Mouse (Mus musculus) forebrain, embryonic 14.5 days (tissue): Measurements from ENCODE around the gene Siae. TPM values are rescaled to one million over a fixed set of nuclear protein-coding genes. Genes with fewer than 3 reads are reported as not detected.

Experiments used
- ATAC-seq: fragments of 200-750 bp; cut with Nextera tagmentation; 2 replicates; pipeline ENCODE4 v1.8.0; 2017; ENCODE audit warnings: mild to moderate bottlenecking, moderate library complexity
- DNase-seq: peaks from one replicate; pipeline ENCODE4 v3.0.0-alpha.2; 2015; ENCODE audit warnings: low spot score
- H3K27ac ChIP-seq: fragments of 300-500 bp; sonication (generic); 2 replicates; pipeline ENCODE4 v1.5.1; 2014; ENCODE audit warnings: low read depth, mild to moderate bottlenecking, control low read depth, low read length, moderate library complexity
- H3K27me3 ChIP-seq: fragments of 300-500 bp; sonication (generic); replicated peaks from 2 replicates; pipeline ENCODE4 v1.6.1; 2014; ENCODE audit warnings: low read length, control low read depth, mixed read lengths; ENCODE audit not compliant: control insufficient read depth, insufficient read depth
- H3K36me3 ChIP-seq: fragments of 300-500 bp; sonication (generic); 2 replicates; pipeline ENCODE4 v1.6.1; 2014; ENCODE audit warnings: low read length, control low read depth; ENCODE audit not compliant: control insufficient read depth, insufficient read depth
- H3K4me1 ChIP-seq: fragments of 300-500 bp; sonication (generic); 2 replicates; pipeline ENCODE4 v1.6.1; 2014; ENCODE audit warnings: antibody characterized with exemption, low read length, control low read depth; ENCODE audit not compliant: control insufficient read depth, insufficient read depth
- H3K4me2 ChIP-seq: fragments of 300-500 bp; sonication (generic); 2 replicates; pipeline ENCODE4 v1.6.1; 2014; ENCODE audit warnings: mild to moderate bottlenecking, control low read depth, low read length
- H3K4me3 ChIP-seq: fragments of 300-500 bp; sonication (generic); 2 replicates; pipeline ENCODE4 v1.5.1; 2014; ENCODE audit warnings: low read depth, low read length, control low read depth
- H3K9ac ChIP-seq: fragments of 300-500 bp; sonication (generic); 2 replicates; pipeline ENCODE4 v1.6.1; 2014; ENCODE audit warnings: mild to moderate bottlenecking, low read length, control low read depth, moderate library complexity
- H3K9me3 ChIP-seq: fragments of 300-500 bp; sonication (generic); replicated peaks from 2 replicates; pipeline ENCODE4 v1.6.1; 2016; ENCODE audit warnings: low read length, control low read depth, mixed read lengths; ENCODE audit not compliant: control insufficient read depth
- WGBS: fragments of 180-500 bp; shearing (Covaris S2); extraction: QIAGEN DNeasy Blood & Tissue Kit; methylation state at CpG from one replicate; pipeline ENCODE4 v1.1.7; 2014; 5-methylcytosine and 5-hydroxymethylcytosine counted together
- polyA plus RNA-seq: library from polyadenylated mRNA; unstranded; fragments of >200 nt; fragmentation: Nextera tagmentation; extraction: Ambion mirVana; gene quantifications from 2 replicates; pipeline ENCODE4 v1.2.1, GENCODE M21; 2014

Siae gene
- polyA plus RNA-seq, 1 experiment from 2014 or later, result 8.5 TPM

GRCm38 (mm10) chr9:37563805-37564204 is 8.3 kb downstream of the Siae start:
- DNase-seq, result no peak

GRCm38 (mm10) chr9:37567019-37567418 is 11.5 kb downstream of the Siae start:
- H3K9ac ChIP-seq, result no peak overlapping the region
- 93% methylated on average over 2 of the region's 2 CpGs for WGBS

More at GRCm38 (mm10) chr9:37563805-37564204, 8.3 kb downstream of the Siae start:
- H3K27me3 ChIP-seq, result no peaks in the 10 kb centered on the region
- peaks cover 7% of the 10 kb centered on the region; the same call in 1 of the 2 replicates for H3K4me1 ChIP-seq
- ATAC-seq, result no peak
- no peak overlapping the region for H3K27ac ChIP-seq
- no peak overlapping the region for H3K4me2 ChIP-seq
- H3K4me3 ChIP-seq, result no peak overlapping the region
- WGBS, result 72% methylated on average over 1 of the region's 1 CpGs
- H3K36me3 ChIP-seq, result no peaks in the 10 kb centered on the region
- no peaks in the 10 kb centered on the region for H3K9me3 ChIP-seq
- H3K9ac ChIP-seq, result no peak overlapping the region

GRCm38 (mm10) chr9:37567454-37567853 is 12.0 kb downstream of the Siae start:
- Histone ChIP-seq H3K4me1 (peaks cover 7% of the 10 kb centered on the region; the same call in 1 of the 2 replicates), H3K36me3 (no peaks in the 10 kb centered on the region), H3K9me3 (no peaks in the 10 kb centered on the region), H3K27me3 (no peaks in the 10 kb centered on the region), H3K9ac (no peak overlapping the region), H3K27ac (no peak overlapping the region), H3K4me3 (no peak overlapping the region), H3K4me2 (no peak overlapping the region)
- WGBS, result 56% methylated on average over 5 of the region's 5 CpGs
- DNase-seq (no peak), ATAC-seq (no peak)

More at GRCm38 (mm10) chr9:37567019-37567418, 11.5 kb downstream of the Siae start:
- no peak overlapping the region for H3K27ac ChIP-seq
- no peaks in the 10 kb centered on the region for H3K27me3 ChIP-seq
- H3K4me1 ChIP-seq, result peaks cover 7% of the 10 kb centered on the region; the same call in 1 of the 2 replicates
- H3K4me2 ChIP-seq, result no peak overlapping the region
- ATAC-seq (no peak), DNase-seq (no peak)
- no peaks in the 10 kb centered on the region for H3K9me3 ChIP-seq
- H3K36me3 ChIP-seq, result no peaks in the 10 kb centered on the region
- no peak overlapping the region for H3K4me3 ChIP-seq

- Histone ChIP-seq H3K27me3 (no peaks in the 10 kb centered on the region), H3K4me2 (no peak overlapping the region)
- 57% methylated on average over 15 of the region's 15 CpGs for WGBS
Measured at GRCm38 (mm10) chr9:37567892-37568604, 12.6 kb downstream of the Siae start.

GRCm38 (mm10) chr9:37568605-37569214 is 13.2 kb downstream of the Siae start:
- WGBS, result 37% methylated on average over 4 of the region's 4 CpGs

More at GRCm38 (mm10) chr9:37567892-37568604, 12.6 kb downstream of the Siae start:
- no peak overlapping the region for H3K4me3 ChIP-seq
- DNase-seq (no peak), ATAC-seq (0 out of 2 replicates have a peak, but pooled peaks have one; percentile 20)
- H3K9ac ChIP-seq, result no peak overlapping the region
- peaks cover 7% of the 10 kb centered on the region; the same call in 1 of the 2 replicates for H3K4me1 ChIP-seq
- no peaks in the 10 kb centered on the region for H3K9me3 ChIP-seq
- H3K36me3 ChIP-seq, result no peaks in the 10 kb centered on the region
- no peak overlapping the region for H3K27ac ChIP-seq

GRCm38 (mm10) chr9:37569231-37569835 is 13.8 kb downstream of the Siae start:
- ATAC-seq, result no peak
- no peak for DNase-seq
- 78% methylated on average over 2 of the region's 2 CpGs for WGBS
- Histone ChIP-seq H3K4me1 (peaks cover 7% of the 10 kb centered on the region; the same call in 1 of the 2 replicates), H3K9ac (no peak overlapping the region), H3K4me2 (no peak overlapping the region), H3K27ac (no peak overlapping the region), H3K9me3 (no peaks in the 10 kb centered on the region), H3K27me3 (no peaks in the 10 kb centered on the region), H3K4me3 (no peak overlapping the region), H3K36me3 (no peaks in the 10 kb centered on the region)

More at GRCm38 (mm10) chr9:37568605-37569214, 13.2 kb downstream of the Siae start:
- no peak for DNase-seq
- ATAC-seq, result 0 out of 2 replicates have a peak, but pooled peaks have one; percentile 23
- Histone ChIP-seq H3K4me2 (no peak overlapping the region), H3K27me3 (no peaks in the 10 kb centered on the region), H3K4me3 (no peak overlapping the region), H3K4me1 (peaks cover 7% of the 10 kb centered on the region; the same call in 1 of the 2 replicates), H3K27ac (no peak overlapping the region), H3K9me3 (no peaks in the 10 kb centered on the region), H3K9ac (no peak overlapping the region), H3K36me3 (no peaks in the 10 kb centered on the region)

- no peaks in the 10 kb centered on the region for H3K36me3 ChIP-seq
- H3K27ac ChIP-seq, result no peak overlapping the region
- H3K4me1 ChIP-seq, result peaks cover 14% of the 10 kb centered on the region; the same call in 1 of the 2 replicates
- H3K4me2 ChIP-seq, result no peak overlapping the region
- no peak overlapping the region for H3K4me3 ChIP-seq
- no peaks in the 10 kb centered on the region for H3K27me3 ChIP-seq
- ATAC-seq, result no peak
- H3K9ac ChIP-seq, result no peak overlapping the region
- 68% methylated on average over 3 of the region's 3 CpGs for WGBS
- no peak for DNase-seq
- H3K9me3 ChIP-seq, result no peaks in the 10 kb centered on the region
Measured at GRCm38 (mm10) chr9:37572204-37572876, 16.8 kb downstream of the Siae start.

GRCm38 (mm10) chr9:37576436-37576930 is 21.0 kb downstream of the Siae start:
- Histone ChIP-seq H3K4me3 (no peak overlapping the region), H3K9ac (peak overlapping the region; percentile 8; the same call in 1 of the 2 replicates), H3K27me3 (no peaks in the 10 kb centered on the region), H3K27ac (peak overlapping the region; percentile 71), H3K9me3 (no peaks in the 10 kb centered on the region), H3K36me3 (no peaks in the 10 kb centered on the region), H3K4me2 (peak overlapping the region; percentile 34), H3K4me1 (peaks cover 7% of the 10 kb centered on the region; the same call in 1 of the 2 replicates)
- ATAC-seq (peak; percentile 86), DNase-seq (peak; percentile 62)
- 32% methylated on average over 14 of the region's 14 CpGs for WGBS
